ENCODE assay signal across 7 mouse cellular contexts in the genomic region with DNA sequence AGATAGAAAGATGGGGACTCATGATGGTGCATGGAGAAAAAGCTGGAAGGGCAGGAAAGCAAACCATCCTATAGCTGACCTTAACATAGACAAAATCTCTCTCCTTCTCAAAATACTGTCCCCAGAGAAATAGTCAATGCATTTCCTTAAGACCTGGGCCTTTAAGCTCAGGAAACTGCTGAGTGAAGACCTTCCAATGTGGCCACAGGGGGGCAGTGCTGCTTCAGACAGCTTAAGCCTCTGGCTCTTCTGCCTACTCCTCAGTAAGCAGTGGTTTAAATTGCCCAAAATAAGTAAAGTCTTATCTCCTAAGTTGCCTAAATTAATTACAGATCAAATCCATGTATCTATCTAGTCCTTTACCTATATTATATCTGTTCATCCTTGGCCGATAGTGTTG.
DNase-seq lines count a peak whose midpoint lies in the region; TF ChIP-seq lines count a peak whose summit lies in the region.
"Not testable (repeated sequence)": the region's sequence is repeated elsewhere in the genome, so short reads cannot be mapped to it uniquely, and the experiment has no call there.

No protein-coding gene starts in this region.

- H3K4me3 ChIP-seq in CH12.LX (replicated peaks in 1 of 3; ENCODE audit: low read depth in 2 of 3, low read length in 2 of 3, poor library complexity in 1 of 3); hindbrain, embryonic 10.5 days: not testable (repeated sequence)

- TF ChIP-seq RAD21 in CH12.LX (IDR thresholded peaks at IDR 0.05; ENCODE audit: low read depth, low read length) = peak; percentile 41

- in situ Hi-C loops in CH12.LX (cut with MboI; ENCODE audit: low pct_ligation_motif_present, low pct_unique_long_range_greater_than_20kb, low sequenced_read_pairs) = not testable (repeated sequence)

- H3K9ac ChIP-seq in CH12.LX (ENCODE audit: insufficient read depth, low read depth) = not testable (repeated sequence)

- not testable (repeated sequence) for H3K79me2 ChIP-seq in CH12.LX (replicated peaks; ENCODE audit: control insufficient read depth, extremely low read depth, insufficient read depth, poor library complexity, severe bottlenecking)

- WGBS in hindbrain, embryonic 10.5 days = 93% methylated on average over 1 of the region's 1 CpGs

- H3K27ac ChIP-seq in CH12.LX (ENCODE audit: insufficient read depth, low read depth); hindbrain, embryonic 10.5 days: not testable (repeated sequence)

- dilution Hi-C loops in CH12.LX (cut with MboI; ENCODE audit: extremely low pct_ligation_motif_present, extremely low pct_unique_long_range_greater_than_20kb, low sequenced_read_pairs) = not testable (repeated sequence)

- H3K4me2 ChIP-seq in CH12.LX (ENCODE audit: insufficient read depth, low read depth, poor library complexity, severe bottlenecking) = not testable (repeated sequence)

- TF ChIP-seq EP300 in CH12.LX (IDR thresholded peaks at IDR 0.05; ENCODE audit: low read length) = not testable (repeated sequence)

- DNase-seq in CH12.LX (ENCODE audit: extremely low read depth) = peak; percentile 42
- DNase-seq in adrenal gland, postnatal 36 days = peak; percentile 6 to 8
- peak; percentile 13 for DNase-seq in embryo, embryonic 9.5 days (ENCODE audit: extremely low spot score)
- peak; percentile 14 for DNase-seq in hindbrain, embryonic 10.5 days (ENCODE audit: low spot score)
- DNase-seq in layer of hippocampus, adult 11-12 months (ENCODE audit: low spot score) = peak; percentile 4
- peak; percentile 2 for DNase-seq in lung, postnatal 10 days
- DNase-seq in right cerebral cortex, adult 18-20 months = peak; percentile 4

- not testable (repeated sequence) for H3K27me3 ChIP-seq in CH12.LX (replicated peaks); hindbrain, embryonic 10.5 days (ENCODE audit: insufficient read depth, poor library complexity, severe bottlenecking)

- H3K9me3 ChIP-seq in CH12.LX (replicated peaks; ENCODE audit: low read length); hindbrain, embryonic 10.5 days: not testable (repeated sequence)

- not testable (repeated sequence) for H3K36me3 ChIP-seq in CH12.LX (replicated peaks in 1 of 2; ENCODE audit: control insufficient read depth in 1 of 2, insufficient read depth in 1 of 2, low read length in 1 of 2); hindbrain, embryonic 10.5 days

- TF ChIP-seq POLR2A in CH12.LX (IDR thresholded peaks at IDR 0.05; ENCODE audit: low read depth, low read length) = not testable (repeated sequence)

- TF ChIP-seq CTCF in CH12.LX (conservative IDR thresholded peaks at IDR 0.05 in 1 of 2, IDR thresholded peaks at IDR 0.05 in 1 of 2; ENCODE audit: low read depth in 2 of 2, low read length in 2 of 2) = peak; percentile 29 to 65; a peak in 3 of 4 replicates

- H3K4me1 ChIP-seq in CH12.LX (ENCODE audit: control insufficient read depth in 1 of 2, insufficient read depth in 2 of 2); hindbrain, embryonic 10.5 days (replicated peaks): not testable (repeated sequence)

TF ChIP-seq in CH12.LX, 34 proteins besides CTCF, POLR2A, EP300 and RAD21:
- TF ChIP-seq SMC3 (IDR thresholded peaks at IDR 0.05; ENCODE audit: low read depth, low read length) = 0 out of 2 replicates have a peak, but pooled peaks have one; percentile 17
- peak; percentile 43; the same call in 1 of the 2 replicates for TF ChIP-seq MAFK (IDR thresholded peaks at IDR 0.05; ENCODE audit: insufficient replicate concordance, low read length)
